Mouse (Mus musculus) olfactory bulb, adult 2 months (tissue): ENCODE measurements around the gene Tenm4.

Experiments used
- CTCF ChIP-seq: fragments of 200-500 bp; IDR thresholded peaks from 2 replicates; pipeline ENCODE4 v1.5.1; 2012; ENCODE audit warnings: low read depth, mild to moderate bottlenecking, low read length, moderate library complexity; ENCODE audit not compliant: insufficient read depth
- POLR2A ChIP-seq: fragments of 200-500 bp; IDR thresholded peaks from 2 replicates; pipeline ENCODE4 v1.6.1; 2012; ENCODE audit warnings: mild to moderate bottlenecking, low read depth, low read length, moderate library complexity; ENCODE audit not compliant: insufficient read depth

DNA sequence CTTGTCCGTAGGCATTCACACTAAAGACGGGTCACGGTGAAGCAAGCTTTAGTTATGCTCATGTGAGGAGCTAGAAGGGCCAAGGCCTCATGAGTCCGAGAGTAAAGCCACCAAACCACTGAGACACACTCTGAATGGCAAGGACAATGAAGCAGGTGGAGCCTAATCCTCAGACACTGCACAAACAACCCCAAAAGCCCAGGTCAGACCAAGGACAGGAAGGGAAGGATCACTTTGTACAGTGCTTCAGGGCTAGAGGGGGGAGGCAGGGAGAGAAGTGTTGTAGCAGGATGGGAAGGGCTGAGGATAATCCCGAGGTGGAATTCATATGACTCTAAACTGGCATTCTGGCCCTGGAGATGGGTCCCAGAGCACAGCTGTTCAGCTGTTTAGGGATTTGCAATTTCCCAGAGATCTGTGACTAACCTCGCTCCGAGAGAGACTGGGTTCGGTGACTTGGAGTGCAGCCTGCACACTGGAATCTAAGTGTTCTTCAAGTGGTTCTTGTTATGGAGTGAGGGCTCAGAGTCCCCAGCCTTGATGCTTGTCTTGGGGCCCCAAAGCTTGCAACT, 129.9 kb downstream of the Tenm4 start:
- no peak for TF ChIP-seq CTCF
- TF ChIP-seq POLR2A = no peak
